Mouse (Mus musculus) mesoderm, embryonic 11.5 days (tissue): ENCODE measurements around the gene Itgb3bp.

ENCODE experiments used
- DNase-seq: peaks from one replicate; pipeline ENCODE4 v3.0.0-alpha.2; 2012; ENCODE audit warnings: low read depth, low spot score

Itgb3bp gene

DNA sequence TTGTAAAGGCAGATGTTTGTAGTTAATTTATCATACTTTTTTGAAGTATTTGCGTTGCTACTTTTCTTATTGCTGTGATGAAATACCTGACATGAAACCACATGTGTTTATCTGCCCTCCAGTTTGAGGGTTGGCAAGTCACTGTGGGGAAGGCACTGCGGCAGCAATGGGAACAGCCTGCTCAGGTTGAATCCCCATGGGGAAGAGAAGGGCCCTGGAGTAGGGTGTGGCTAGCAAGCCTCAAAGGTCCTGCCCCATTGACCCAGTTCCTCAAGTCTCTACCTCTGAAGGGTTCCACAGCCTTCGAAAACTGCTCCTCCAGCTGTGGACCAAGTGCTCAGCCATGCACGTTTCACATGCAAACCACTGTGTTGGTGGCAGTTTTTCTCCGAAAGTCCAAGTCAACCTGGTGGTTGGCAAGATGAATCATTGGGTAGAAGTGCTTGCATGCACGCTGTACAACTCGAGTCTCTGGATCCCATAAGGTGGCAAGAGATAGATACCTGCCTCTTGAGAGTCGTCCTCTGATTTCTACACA is 203.6 kb downstream of the Itgb3bp start:
- no peak for DNase-seq

GRCm38 (mm10) chr4:99724331-99724730 is 205.3 kb downstream of the Itgb3bp start:
- no peak for DNase-seq

GRCm38 (mm10) chr4:99717905-99718304 is 211.7 kb downstream of the Itgb3bp start:
- DNase-seq: no peak

DNA sequence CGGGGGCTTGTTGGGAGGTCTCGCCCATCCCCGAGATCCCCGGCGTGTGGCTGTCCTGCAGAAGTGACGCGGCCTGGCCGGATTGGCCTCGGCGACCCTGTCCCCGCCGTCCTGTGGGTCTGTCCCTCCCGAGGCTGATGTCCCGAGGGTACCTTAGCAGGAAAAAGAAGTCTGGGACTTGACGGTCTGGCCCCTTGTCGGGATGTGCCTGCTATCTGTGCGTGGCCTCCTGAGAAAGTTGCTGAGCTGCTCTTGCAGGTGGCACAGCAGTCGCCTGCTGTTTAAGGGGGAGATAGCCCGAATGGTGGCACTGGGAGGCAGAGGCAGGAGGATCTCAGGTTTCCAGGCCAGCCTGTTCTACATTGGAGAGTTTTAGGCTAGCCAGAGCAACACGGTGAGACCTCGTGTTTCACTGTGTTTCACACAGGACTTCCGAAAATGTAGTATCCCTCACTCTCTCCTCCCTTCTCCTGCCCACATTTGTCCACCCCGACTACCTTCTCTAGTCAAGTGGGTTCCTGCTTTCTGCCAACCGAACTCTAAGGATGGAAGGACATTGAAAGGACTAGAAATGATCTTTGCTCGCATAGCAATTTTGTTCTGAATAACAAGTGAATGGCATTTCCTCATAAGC is 213.7 kb downstream of the Itgb3bp start:
- no peak for DNase-seq
